Mouse (Mus musculus): ENCODE measurements around the gene Klrg1.
A peak's percentile ranks its signal among the peaks of the same experiment; 100 is the strongest.

Klrg1 gene

DNA sequence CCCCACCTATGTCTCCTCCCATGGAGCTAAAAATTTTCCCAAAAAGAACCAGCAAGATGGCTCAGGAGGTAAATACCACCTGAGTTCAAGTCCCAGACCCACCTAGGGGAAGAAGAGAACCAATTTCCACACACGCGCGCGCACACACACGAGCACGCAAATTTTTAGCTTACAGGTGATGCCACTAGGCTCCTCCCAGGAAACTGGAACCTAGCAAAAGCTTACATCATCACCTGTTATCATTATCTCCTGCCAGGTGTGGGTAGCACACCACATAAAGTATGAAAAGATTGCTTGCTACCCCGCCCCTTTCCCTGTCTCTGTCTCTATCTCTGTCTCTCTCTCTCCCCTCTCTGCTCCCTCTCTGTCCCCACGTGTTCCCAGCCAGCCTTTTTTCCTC, 10.4 kb upstream of the Klrg1 start:
- DNase-seq (ENCODE audit: low spot score in 2 of 2), result no peak

DNA sequence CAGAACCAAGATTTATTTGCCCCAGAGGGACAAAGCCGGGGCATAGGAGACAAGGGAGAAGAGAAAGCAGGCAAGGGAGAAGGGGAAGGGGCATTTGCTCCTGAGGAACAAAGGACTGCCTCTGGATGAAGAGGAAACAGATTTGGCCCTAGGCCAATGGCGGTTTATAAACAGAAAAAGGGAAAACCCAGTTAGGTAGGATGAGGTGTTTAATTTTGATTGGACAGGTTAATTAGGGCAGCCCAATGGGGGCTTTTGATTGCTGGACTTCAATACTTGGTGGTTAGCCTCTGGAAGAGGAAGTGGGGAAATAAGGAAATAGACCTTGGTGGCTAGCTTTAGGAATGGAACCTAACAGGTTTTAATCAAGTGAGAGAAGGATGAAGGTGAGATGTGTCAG, 9.5 kb upstream of the Klrg1 start:
- no peak for DNase-seq (ENCODE audit: low spot score in 2 of 2)

DNA sequence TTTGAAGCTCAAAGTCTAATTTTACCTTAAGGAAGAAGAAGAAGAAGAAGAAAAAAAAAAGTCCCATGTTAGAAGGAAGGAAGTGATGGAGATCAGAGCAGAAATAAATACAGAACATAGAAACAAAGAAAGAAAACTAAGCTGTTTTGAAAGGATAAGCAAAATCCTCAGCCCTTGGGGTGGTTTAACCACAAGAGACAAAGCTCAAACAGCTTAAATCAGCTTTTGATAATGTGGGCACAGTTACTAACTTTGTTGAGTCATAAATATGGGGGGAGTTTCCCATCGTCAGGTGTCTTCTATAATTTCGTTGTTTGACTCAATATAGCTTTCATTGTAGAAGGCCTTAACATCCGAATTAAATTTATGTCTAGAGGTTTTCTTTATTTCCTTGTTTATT, 9.1 kb upstream of the Klrg1 start:
- no peak for DNase-seq (ENCODE audit: low spot score in 2 of 2)

DNA sequence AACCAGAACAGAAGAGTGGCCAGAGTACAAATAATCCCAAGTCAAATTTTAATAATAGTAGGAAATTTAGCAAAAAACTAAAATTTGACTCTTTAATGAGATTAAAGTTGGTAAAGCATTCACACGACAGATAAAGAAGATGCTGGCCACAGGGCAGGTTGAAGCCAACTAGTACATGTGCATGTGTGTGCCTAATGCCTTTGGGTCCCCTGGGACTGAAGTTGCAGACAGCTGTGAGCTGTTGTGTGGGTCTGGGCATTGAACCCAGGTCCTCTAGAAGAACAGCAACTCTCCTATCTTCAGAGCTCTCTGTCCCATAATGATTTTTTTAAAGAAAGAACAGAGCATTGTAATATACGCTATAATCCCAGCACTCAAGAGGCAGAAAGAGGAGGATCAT, 8.6 kb upstream of the Klrg1 start:
- DNase-seq (ENCODE audit: low spot score in 2 of 2), result no peak

GRCm38 (mm10) chr6:122290253-122290652, 7.6 kb upstream of the Klrg1 start:
- no peak for DNase-seq (ENCODE audit: low spot score in 2 of 2)

DNA sequence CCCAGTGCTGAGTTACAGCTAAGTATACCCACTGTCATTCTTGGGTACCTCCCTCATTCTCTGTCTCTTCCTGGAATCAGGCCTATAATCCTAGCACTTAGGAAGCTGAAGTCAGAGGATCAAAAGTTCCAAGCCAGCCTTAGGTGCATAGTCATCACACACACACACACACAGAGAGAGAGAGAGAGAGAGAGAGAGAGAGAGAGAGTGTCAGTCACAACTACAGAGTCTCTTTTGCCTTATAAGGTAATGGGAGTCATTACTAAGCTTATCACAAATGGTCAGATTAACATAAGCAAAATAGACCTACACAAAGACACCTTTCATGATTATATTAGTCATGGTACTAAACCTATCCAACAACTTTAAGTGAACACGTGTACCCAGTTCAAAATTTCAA, 6.6 kb upstream of the Klrg1 start:
- no peak for DNase-seq (ENCODE audit: low spot score in 2 of 2)

DNA sequence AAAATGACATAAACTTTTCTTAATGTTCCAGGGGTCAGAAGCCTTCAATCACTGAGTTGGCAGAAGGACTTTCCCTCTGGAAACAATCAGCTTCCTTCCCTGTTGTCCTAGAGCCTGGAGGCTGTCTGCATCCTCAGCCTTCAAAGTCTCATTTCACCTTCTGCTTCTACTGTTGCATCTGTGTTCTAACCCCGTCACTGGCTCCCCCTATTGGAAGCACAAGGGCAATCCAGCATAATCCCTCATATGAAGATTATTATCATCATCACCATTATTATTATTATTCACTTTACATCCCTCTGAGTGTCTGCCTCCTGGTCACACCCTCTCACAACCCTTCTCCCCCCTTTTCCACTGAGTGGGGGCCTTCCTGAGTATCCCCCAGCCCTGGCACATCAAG, 5.6 kb upstream of the Klrg1 start:
- DNase-seq (ENCODE audit: low spot score in 2 of 2), result no peak

- DNase-seq (ENCODE audit: low spot score in 2 of 2), result no peak
These were observed 2.1 kb upstream of the Klrg1 start for GRCm38 (mm10) chr6:122284823-122285222.

DNA sequence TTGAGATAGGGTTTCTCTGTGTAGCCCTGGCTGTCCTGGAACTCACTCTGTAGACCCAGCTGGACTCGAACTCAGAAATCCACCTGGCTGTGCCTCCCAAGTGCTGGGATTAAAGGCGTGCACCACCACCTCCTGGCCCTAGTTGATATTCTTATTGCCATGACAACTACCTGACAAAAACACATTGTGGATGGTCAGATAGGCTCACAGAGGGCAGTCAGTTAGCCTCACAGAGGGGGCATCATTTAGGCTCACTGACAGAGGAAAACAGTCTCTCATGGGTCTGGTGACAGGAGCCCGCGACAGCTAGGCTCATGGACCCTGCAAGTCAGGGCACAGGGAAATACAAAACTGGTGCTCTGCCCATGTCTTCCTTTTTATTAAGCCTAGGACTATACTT, 1.6 kb upstream of the Klrg1 start:
- peak in 1 of 2 experiments; percentile 4 for DNase-seq (ENCODE audit: low spot score in 2 of 2)

- peak in 1 of 2 experiments; percentile 6 for DNase-seq (ENCODE audit: low spot score in 2 of 2)
These were observed 747 bp upstream of the Klrg1 start for GRCm38 (mm10) chr6:122283429-122283828.

DNA sequence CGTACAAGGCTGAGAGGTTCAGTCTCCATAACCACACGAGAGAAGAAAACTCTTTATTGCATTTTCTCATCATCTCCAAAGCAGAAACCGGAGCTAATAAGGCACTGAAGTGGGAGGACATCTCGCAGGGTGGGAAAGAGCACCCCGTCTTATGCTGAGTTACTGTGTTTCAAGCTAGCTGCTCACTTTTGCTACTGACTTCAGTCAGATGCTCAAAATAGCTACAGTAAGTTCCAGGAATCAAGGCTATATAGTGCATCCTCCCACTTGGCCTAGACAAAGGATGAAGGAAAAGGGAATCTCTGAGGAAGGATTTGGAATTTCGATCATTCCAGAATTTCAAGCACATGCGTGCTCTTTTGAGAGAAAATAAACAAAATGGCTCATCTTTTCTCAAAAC, 6.1 kb downstream of the Klrg1 start:
- no peak for DNase-seq (ENCODE audit: low spot score in 2 of 2)

- no peak for DNase-seq (ENCODE audit: low spot score in 2 of 2)
These were observed 8.1 kb downstream of the Klrg1 start for GRCm38 (mm10) chr6:122274546-122274945.

GRCm38 (mm10) chr6:122270152-122270551, 12.5 kb downstream of the Klrg1 start:
- DNase-seq (ENCODE audit: low spot score in 2 of 2), result no peak

DNA sequence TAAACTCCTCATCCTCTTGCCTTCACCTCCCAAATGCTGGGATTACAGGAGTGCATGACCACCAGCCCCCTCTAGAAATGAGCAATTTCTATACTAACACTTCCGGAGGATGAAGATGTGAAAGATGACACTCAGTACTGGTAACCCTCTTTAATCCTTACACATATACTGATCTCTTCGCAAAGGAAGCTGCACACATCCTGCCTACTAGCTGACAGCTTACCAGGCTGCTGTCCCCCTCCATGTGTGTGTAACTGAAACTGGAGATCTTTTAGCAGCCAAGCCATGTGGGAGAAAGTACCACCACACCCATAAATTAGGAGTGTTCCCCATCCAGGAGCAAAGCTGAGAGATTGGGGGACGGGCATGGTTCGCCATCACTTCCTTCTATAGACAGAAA, 13.5 kb downstream of the Klrg1 start:
- DNase-seq (ENCODE audit: low spot score in 2 of 2), result no peak

DNA sequence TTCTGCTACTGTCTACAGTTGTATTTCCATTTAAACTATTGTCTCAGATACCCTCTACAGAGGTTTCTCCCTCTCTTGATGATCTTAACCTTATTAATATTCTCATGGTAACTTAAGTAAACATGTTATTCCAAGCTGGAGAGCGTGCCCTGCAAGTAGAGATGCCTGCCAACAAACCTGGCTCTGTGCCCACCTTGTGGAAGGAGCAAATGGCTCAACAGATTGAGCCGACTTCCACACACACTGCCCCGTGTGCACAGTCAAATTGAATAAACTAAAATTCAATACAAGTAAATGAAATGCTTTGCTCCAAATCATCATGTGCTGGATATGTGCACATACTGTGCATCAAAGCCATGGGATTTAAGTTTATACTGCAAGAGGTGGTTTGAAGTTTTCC, 14.1 kb downstream of the Klrg1 start:
- DNase-seq (ENCODE audit: low spot score in 2 of 2), result peak; percentile 48 to 88

DNA sequence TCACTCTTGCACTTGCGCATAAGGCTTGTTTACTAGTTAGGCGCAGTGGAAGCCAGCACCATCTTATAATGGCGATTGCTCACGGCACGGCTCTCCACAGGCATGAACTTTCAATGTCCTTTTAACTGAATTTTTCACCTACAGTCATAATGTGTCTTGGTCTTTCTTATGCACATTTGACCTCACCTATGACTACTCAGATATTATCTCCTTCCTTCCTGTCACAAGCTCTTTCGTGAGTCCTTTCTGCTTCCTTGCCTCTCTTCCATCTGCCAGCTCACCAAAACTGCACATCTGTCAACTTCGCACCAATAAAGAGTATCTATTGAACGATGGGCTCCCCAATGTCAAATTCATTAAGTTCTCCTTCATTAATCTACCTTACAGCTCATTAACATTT, 20.1 kb downstream of the Klrg1 start:
- no peak for DNase-seq (ENCODE audit: low spot score in 2 of 2)

- DNase-seq (ENCODE audit: low spot score in 2 of 2), result no peak
These were observed 30.5 kb downstream of the Klrg1 start for GRCm38 (mm10) chr6:122252146-122252545.

GRCm38 (mm10) chr6:122250033-122250432, 32.6 kb downstream of the Klrg1 start:
- DNase-seq (ENCODE audit: low spot score in 2 of 2), result no peak

Data from cerebellum, postnatal 4 days (tissue).